Mouse (Mus musculus) right cerebral cortex, adult 2 months (tissue): Measurements from ENCODE around the gene H2afy.
A peak's percentile ranks its signal among the peaks of the same experiment; 100 is the strongest.

Experiments used
- DNase-seq, 2 experiments: peaks; one replicate each; pipeline ENCODE4 v3.0.0; 2021 to 2022; ENCODE audit warnings: low spot score in 2 of 2

Gene H2afy

DNA sequence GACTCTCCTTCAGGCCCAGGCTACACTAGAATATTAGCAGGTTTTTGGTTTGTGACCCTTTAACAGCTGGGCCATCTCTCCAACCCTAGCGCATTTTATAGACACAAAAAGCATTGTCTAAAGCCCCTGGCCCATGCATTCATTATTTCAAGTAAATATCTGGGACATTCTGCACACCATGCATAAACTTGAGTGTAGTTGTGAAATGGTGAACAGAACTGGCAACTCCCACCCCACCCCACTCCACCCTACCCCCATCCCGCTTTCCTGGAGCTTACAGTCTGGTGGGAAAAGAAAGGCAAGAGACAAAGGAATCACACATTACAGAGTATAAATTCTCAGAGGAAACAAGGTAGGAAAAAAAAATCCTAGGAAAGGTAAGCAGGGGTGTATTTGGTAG lies at the start of gene H2afy:
Gene H2afy, minus strand, starts transcription at position 162 of the 400 bp plus-strand sequence.
- no peak for DNase-seq

DNA sequence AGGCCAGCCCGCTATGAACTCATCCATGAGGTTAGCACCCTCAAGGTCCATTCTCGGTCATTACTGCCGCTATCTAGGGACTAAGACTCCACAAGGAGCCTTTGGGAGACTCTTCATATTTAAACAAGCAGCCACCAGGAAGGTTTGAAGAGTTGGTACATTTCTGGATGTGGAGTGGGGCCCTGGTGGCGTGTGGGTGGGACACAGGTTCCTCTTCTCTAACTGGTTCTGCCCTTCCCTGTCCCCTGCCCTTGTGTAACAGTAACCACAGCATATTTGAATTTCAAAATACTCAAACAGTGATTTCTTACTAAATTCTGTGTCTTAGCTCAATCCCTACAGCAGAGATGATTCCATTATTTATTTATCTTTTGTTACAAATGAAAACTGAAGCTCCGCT lies 47.5 kb upstream of the H2afy start:
- DNase-seq, result no peak

DNA sequence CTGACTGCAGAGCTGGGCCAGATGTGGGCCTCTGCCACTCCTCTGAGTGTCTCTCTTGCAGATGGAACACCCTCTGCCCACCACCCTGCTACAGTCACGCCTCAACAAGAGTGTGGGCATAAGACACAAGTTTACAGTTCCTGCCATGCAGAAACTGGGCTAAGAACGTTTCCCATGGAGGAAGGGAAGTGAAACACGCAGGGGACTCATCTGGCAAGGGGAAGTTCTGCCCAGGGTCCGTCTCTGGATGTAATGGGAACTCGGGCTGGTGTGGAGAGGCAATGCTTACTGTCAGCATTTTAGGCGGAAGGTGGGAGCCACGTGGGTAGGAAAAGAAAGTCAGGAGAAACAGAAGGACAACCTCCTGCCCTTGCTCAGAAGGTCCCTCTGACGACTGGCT lies 45.3 kb upstream of the H2afy start:
- no peak for DNase-seq

DNA sequence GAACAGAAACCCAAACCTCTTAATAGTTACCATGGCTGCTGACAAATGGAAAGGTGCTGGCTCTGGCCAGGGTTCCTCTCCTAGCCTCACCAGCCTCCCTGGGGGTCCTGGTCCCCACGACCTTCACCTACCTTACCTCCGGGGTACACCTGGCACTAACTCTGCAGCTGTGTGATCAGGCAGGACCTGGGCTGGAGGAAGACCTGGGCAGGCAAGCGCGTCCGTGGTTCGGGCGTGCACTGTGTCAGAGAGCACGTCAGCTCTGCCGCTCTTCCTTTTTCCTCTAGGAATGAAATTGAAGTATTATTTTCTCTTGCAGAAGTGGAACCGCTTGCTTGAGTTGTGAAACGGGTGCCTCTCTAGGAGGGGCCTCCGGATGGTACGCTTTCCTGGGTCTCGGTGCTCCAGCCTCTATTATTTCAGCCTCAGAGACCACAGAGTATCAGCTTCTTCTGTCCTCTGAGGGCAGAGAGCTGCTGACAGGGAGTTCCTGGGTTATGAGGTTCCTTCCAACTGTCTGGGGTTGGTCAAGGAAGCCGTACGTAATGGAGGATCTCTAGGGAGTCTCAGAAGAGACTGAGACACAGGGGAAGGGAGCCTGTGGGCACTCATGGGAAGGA lies 42.4 kb upstream of the H2afy start, which contains the start of gene Tifab:
Gene Tifab, minus strand, starts transcription at position 470 of the 620 bp plus-strand sequence.
- no peak for DNase-seq

DNA sequence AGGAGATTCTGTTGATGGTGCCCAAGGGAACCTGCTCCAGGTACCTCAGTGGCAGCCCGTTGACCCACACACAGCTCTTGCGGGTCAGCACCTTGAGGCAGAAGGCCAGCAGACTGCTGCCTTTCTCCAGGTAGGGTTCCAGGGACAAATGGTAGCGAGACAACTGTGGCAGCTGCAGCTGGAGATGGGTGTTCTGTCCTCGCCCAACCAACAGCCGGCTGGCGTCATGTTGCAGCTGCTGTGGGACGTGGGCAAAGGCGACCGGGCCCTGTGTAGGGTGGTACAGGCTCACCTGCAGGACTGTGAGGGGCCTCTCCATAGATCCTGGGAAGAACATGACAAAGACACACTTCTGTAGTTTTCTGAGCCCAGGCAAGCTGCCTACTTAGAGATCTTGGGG lies 40.1 kb upstream of the H2afy start:
- DNase-seq, result no peak

DNA sequence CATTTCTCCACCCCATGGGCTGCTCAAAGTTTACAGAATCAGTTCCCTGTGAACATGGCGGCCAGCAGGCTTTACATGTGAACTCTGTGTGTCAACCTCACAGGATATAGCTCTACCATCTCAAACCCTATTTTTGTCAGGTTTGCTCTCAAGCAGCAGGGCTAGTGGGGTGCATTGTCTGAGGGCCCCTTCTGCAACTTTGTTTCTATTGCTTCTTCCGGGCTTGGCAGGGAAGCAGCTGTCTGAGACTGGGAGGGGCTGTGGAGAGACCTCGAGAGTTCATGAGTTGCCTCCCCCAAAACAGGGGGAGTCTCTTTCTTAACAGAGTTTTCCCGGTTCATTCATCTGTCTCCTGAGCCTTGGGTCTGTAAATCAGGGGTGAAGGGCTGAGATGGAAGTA lies 39.7 kb upstream of the H2afy start:
- no peak for DNase-seq

DNA sequence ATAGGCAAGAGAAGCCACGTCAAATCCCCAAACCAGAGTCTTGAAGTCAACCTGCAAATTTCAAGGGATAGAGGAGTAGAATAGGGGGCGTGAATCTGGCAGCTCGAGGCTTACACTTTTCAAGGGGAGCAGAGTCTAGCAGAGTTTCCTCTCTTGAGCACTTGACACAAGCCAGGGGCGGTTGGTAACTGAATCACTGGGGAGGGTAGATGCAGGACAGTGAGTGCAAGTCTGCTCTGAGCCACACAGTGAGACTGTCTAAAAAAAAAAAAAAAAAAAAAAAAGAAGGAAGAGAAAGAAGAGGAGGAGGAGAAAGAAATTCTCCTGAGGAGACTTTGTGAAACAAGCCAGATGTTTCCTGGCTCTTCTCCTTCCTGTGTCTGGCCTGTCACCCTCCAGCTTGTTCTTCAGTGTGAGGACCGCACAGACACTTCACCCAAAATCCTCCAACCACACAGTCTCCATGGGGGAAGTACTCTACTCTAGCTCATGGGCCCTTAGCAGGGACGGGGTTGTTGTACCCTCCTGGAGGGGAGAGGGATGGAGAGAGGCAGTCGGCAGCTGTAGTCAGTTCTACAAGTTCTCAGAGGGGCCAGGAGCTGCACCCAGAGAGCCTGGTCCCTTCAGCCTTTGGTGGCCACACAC lies 36.9 kb upstream of the H2afy start:
- DNase-seq, result no peak

DNA sequence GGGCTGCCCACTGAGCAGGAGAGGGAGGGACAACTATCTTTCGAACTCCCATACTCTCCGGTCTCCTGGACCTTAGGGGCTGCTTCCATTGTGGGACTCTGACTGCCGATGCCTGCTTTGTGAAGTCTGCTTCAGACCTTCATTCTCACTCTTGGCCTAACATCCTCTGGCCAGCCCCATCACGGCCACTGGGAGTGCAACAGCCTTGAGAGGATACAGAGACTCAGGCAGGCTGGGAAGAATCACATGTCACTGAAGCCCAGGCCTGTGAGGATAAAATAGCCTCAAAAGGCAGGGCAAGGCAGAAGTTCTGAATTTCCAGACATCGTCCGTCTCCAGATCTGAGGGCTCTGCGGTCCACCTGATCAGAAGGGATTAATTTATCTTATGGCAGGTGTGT lies 35.9 kb upstream of the H2afy start:
- DNase-seq, result no peak

DNA sequence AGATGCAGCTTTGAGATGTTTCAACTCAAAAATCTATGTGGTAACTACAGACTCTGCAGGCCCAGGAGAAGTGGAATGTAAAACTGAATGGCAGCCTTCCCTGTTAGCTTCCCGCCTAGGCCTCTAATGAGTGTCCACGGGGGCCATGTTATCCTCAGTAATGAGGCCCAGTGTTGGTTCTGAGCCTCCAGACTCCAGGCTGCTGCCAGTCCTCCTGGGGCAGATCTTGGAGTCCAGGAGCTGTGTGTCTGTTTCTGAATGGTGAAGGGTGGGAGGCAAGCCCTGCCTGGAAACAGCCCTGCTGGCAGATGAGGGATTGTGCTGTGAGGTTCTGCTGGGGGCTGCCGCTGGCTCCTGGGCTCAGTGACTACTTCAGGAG lies 32.2 kb upstream of the H2afy start:
- DNase-seq, result no peak

DNA sequence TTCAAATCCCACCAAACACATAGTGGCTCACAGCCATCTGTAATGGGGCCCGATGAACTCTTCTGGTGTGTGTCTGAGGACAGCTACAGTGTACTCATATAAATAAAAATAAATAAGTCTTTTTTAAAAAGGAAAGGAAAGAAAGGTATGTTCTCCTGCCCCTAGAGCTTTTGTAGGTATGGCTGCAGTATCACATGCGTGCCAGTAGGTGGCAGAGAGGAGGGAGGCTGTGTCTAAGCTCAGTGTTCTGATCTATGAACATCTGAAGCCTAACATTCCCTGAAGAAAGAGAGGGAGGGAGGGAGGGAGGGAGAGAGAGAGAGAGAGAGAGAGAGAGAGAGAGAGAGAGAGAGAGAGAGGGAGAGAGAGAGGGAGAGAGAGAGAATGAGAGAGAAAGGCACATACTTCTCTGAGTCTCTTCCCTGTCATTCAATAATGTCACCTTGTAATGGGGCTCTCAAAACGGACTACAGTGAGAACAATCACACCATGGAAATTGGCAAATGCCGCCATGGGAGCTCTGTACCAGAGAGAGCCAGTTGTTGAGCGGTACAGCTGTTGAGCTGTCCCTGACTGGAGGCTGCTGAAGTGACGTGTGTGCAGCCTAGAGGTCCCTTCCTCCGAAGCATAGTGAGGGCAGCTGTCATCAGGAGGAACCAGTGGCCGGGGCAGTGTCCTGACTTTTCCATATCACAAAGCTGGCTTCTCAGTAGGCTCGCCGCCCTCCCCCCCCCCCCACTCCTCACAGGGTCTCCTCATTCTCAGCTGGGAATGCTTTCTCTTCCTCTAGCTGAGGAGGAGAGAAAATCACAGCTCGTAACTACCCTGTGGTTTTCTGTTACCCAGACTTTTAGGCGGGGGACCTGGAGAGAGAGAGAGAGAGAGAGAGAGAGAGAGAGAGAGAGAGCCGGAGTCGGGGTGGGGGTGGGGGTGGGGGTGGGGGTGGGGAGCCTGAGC lies 31.6 kb upstream of the H2afy start:
- peak in 1 of 2 experiments; percentile 31 for DNase-seq

DNA sequence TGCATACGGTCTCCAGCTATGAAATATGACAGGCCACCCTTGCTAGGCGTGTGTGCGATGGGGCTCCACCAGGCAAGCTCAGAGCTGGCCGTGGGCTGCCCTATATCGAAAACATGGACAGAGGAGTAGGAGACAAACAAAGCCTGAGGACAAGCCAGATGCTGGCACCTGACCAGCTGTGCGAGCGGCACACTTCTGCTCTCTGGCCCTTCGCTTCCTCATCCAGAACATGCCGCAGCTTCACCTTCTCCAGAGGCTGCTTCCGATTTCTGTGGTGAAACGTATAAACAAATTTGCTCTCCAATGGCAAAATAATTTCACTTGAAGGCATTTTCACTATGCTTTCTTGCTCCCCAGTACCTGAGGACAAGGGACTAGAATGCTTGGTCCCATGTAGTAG lies 29.4 kb upstream of the H2afy start:
- DNase-seq, result no peak

DNA sequence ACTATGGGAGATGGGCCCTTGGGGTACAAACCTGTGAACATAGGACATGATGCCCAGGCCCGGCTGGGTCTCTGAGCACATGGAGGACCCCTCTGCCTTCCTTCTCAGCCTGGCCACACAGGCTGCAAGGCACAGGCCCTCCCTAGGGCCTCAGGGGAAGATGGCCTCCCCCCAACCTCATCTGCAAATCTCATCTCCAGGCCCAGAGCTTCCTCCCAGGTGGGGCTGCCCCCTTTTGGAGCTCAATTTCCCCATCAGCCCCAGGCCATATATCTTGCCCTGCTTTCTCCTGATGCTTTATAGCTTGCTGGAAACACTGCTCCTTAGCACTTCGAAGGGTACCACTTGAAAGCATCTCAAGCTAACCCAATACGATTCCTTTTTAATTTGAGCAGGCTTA lies 28.2 kb upstream of the H2afy start:
- DNase-seq, result no peak

DNA sequence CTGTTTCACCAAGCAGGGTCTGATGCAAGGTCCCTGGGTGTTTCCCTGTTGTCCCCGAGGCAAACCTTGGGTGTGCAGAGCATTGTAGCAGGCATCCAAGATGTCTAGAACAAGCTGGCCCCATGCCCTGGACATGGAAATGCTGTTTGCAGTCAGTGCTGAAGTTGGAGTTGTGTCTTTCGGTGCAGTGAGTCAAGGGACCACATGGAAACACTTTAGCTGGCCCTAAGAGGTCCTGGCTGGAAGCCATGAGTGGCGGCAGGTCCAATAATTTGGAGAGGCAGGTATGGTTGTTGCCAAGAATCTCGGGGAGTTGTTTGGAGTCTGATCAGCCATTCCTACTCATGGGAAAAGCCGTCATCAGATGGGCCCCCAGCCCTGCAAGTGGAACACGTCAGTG lies 27.6 kb upstream of the H2afy start:
- no peak for DNase-seq

DNA sequence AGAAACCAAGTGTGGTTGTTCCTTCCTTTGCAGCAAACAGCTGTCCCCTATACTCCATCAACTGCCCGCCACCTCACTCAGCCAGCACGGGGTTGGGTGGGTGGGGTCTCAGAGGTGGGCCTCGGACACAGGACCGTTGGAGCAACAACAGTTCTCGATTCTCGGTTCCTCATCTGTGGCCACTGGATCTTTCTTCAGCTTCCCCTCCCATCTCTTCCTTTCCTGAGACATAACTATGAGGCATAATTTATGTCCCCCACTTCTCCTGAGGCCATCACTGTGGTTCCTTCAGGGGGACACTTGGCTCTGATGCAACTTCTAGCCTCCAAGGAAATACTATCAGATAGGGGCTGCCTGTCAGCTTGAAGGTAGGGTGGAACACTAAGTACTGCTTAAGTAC lies 26.7 kb upstream of the H2afy start:
- no peak for DNase-seq

DNA sequence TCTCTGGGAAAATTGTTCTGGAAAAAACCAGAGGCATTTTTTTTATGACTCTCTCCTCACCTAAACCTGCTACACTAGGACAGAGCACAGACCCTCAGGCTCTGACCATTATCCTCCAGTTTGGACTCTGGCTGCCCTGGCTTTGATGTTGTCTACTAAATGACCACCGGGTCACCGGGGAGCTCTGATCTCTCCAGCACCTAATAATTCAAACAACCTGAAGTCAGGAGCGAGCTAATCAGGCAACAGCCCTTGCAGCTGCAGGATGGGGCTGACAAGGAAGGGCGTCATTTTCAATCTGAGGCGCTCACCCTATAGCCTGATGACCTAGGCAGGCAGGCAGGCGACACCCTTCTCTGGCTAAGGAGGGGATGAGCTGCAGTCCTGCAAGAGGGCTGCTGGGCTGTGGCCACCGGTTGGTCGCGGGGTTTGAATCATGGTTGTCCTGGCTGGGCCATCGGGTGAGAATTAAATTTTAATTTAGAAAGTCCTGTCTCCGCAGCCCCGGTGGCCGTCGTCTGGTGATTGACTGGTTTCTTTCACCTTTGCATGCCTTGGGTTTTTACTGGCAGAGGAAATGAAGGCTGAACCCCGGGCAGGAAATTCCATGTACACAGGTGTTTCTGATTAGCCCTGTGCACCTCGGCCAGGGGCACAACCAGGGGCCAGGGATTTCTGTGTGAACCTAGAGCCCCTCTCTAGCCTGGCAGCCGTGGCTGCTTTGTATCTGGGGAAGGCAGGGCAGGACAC lies 23.6 kb upstream of the H2afy start:
- DNase-seq, result no peak

DNA sequence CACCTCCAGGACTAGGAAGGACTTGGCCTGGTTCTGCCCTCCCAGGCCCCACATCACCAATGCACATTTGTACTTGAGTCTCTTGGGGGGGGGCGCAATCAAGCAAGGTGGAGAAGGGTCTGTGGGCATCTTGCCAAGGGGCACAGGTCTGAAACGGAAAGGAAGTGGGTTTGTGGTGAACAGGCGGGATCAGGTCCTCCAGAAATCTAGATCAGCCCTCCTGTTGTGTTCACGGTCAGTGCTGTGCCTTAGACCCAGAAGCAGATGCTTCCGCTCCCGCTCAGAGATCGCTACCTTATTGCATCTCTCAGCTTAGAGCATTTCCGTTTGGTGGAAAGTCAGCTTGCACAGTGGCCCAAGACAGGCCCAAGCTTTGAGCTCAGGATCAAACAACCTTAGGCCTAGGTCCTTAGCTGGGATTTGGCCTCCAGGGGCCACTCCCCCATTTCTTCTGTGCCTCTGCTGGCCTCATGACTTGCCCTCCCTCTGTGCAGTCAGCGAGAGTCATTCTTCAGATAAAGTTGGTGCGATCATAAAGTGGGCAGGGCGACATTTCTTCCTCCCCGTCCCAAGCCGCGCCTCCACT lies 22.9 kb upstream of the H2afy start:
- DNase-seq, result no peak

DNA sequence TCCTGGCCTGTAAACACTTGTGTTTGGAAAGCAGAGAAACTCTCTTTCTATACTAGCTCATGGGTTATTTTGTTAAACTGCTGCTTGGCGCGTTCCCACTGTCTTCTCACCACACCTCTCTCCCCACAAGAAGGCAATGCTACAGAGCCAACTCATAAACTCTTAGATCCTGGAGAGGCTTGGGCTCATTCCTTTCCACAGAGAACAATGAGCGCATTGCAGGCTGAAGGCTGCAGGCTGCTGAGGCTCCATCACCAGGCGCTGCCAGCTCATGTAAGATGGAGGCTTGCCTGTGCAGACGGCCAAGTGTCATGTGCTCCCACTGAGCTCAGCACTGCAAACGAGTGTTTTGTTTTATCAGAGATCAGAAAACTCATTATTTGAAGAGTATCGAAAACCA lies 19.5 kb upstream of the H2afy start:
- no peak for DNase-seq

DNA sequence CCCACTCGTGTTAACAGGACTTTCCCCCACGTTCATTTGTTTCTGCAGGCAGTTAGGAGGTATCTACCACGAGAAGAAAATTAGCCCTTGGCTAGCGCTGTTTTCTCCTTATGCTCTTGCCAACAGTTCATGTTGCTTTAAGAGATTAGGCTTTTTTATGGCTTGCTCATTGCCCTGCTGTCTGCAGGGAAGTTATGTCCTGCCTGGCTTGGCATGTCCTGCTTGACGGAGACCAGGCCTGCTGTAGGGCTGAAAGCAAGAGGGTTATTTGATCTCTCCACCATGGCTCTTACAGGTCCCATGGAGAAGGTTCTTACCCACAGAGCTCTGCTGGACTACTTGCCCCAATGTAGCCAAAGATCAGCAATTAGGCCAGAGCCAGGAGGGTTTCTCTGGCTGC lies 18.9 kb upstream of the H2afy start:
- DNase-seq, result no peak

DNA sequence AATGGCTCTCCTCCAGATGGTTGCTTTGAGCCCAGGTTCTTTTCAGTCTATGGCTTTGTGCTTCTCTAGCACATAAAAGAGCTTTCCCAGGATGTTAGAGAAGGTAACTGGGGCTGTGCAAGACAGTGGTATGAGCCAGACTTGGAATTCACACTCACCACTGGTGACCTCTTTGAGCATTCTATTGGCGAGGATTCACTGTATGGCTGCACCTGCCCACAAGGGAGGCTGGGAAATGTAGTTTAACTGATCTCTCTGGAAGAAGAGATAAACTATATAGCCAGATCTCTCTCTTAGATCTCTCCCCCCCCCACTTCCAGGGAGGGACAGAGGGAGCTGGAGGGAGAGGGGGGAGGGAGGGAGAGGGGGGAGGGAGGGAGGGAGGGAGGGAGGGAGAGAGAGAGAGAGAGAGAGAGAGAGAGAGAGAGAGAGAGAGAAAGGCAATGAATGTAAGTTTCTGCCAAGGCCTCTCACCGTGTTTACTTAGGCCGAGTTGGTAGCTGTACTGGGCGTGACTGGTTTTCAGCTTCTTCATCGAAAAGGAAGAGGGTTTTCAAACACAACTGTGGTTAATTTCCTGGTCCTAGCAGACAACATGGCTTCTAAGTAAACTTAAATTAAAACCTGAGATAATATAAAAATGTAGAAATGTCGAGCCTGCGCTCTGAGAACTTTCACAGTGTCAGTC lies 16.8 kb upstream of the H2afy start:
- DNase-seq, result no peak

DNA sequence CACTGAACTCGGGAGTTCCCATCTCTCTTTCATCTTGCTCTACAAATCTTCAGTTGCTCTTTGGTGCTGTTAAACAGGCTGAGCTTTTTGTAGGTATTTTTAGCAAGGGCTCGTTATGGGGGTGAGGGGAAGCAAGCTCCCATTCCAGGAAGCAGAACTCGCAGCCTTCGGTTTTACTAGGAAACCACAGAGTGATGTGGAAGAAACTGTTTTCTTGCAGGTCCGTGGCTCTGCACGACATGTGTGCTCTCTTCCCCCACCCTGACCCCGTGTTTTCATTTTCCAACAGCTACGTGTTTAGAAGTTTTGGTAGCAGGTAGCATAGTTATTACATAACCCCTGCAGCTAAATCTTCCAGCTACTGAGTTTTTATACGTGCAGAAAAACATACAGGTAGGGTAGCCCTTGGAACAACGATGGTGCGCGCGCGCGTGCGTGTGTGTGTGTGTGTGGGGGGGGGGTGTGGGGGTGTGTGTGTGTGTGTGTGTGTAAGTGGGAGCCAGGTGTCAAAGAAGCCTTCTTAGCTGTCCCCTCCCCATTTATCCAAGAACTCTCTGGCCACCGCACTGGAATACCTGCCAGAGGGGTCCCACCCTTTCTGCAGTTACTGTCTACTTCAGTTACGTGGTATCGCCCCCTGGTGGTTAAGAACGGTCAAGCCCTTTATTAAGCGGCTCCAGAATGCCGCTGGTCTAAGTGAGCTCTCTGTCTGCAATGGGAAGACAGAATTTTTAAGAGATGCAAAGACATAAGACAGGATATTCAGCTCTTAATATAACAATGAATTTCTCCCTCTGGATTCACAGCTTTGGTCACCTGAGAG lies 15.5 kb upstream of the H2afy start:
- peak; percentile 60 to 63 for DNase-seq
